Mouse (Mus musculus) MEL (cell line): ENCODE data around the gene Hmgb1.

Source experiments
- CTCF ChIP-seq, 3 experiments: IDR thresholded peaks in 2 of 3; conservative IDR thresholded peaks in 1 of 3; 2 replicates each; pipeline ENCODE4 v1.5.1; 2011 to 2012; ENCODE audit warnings: low read length in 3 of 3, low read depth in 2 of 3, mild to moderate bottlenecking in 2 of 3, improper control_type of control experiment in 1 of 3, inconsistent platforms in 1 of 3, mixed read lengths in 1 of 3, moderate library complexity in 1 of 3; ENCODE audit not compliant: control insufficient read depth in 1 of 3, insufficient read depth in 1 of 3, poor library complexity in 1 of 3, severe bottlenecking in 1 of 3
- EP300 ChIP-seq, 2 experiments: IDR thresholded peaks; 2 replicates each; pipeline ENCODE4 v1.6.1; 2011; ENCODE audit warnings: improper control_type of control experiment in 2 of 2, low read length in 2 of 2, low read depth in 1 of 2, mild to moderate bottlenecking in 1 of 2
- HCFC1 ChIP-seq: IDR thresholded peaks from 2 replicates; pipeline ENCODE4 v1.6.1; 2012; ENCODE audit warnings: low read depth, mild to moderate bottlenecking, inconsistent platforms, low read length, improper control_type of control experiment, moderate library complexity
- POLR2A ChIP-seq, 2 experiments: IDR thresholded peaks; 2 replicates each; pipeline ENCODE4 v1.6.1; 2011 to 2012; ENCODE audit warnings: low read length in 2 of 2, mild to moderate bottlenecking in 2 of 2, control low read depth in 1 of 2, improper control_type of control experiment in 1 of 2, low read depth in 1 of 2, moderate library complexity in 1 of 2; ENCODE audit not compliant: control insufficient read depth in 1 of 2, insufficient read depth in 1 of 2, poor library complexity in 1 of 2
- RAD21 ChIP-seq: IDR thresholded peaks from 2 replicates; pipeline ENCODE4 v1.6.1; 2011; ENCODE audit warnings: mild to moderate bottlenecking, low read depth, low read length, improper control_type of control experiment
- ZC3H11A ChIP-seq: IDR thresholded peaks from 2 replicates; pipeline ENCODE4 v1.6.1; 2012; ENCODE audit warnings: low read depth, mild to moderate bottlenecking, inconsistent platforms, low read length, improper control_type of control experiment
- ZKSCAN1 ChIP-seq: IDR thresholded peaks from 2 replicates; pipeline ENCODE4 v1.6.1; 2012; ENCODE audit warnings: low read depth, mild to moderate bottlenecking, inconsistent platforms, low read length, improper control_type of control experiment, moderate library complexity
- ZNF384 ChIP-seq: IDR thresholded peaks from 2 replicates; pipeline ENCODE4 v1.6.1; 2012; ENCODE audit warnings: low read depth, mild to moderate bottlenecking, inconsistent platforms, low read length, improper control_type of control experiment

GRCm38 (mm10) chr5:149183721-149184103 is 577 bp downstream of the Hmgb1 start:
- TF ChIP-seq CTCF (IDR thresholded peaks at IDR 0.05 in 2 of 3, conservative IDR thresholded peaks at IDR 0.05 in 1 of 3; ENCODE audit: control insufficient read depth in 1 of 3, insufficient read depth in 1 of 3, low read depth in 2 of 3, low read length in 3 of 3, poor library complexity in 1 of 3, severe bottlenecking in 1 of 3) (no peak), ZNF384 (no peak; the same call in 1 of the 2 replicates), POLR2A (IDR thresholded peaks at IDR 0.05; ENCODE audit: control insufficient read depth in 1 of 2, insufficient read depth in 1 of 2, low read depth in 1 of 2, low read length in 2 of 2, poor library complexity in 1 of 2) (no peak; a peak in 1 of 4 replicates), HCFC1 (no peak), ZKSCAN1 (no peak), ZC3H11A (no peak), RAD21 (no peak), EP300 (IDR thresholded peaks at IDR 0.05; ENCODE audit: low read depth in 1 of 2, low read length in 2 of 2) (peak; percentile 40 to 44; a peak in 3 of 4 replicates)
